Mouse (Mus musculus): ENCODE data around the gene Bpifb2. TPM values are rescaled to one million over a fixed set of nuclear protein-coding genes. Genes with fewer than 3 reads are reported as not detected.

The Bpifb2 gene
- not detected in 2 replicates for polyA plus RNA-seq (2012; ENCODE audit: low replicate concordance)

GRCm38 (mm10) chr2:153874745-153875144, at the start of gene Bpifb2:
TSS of gene Bpifb2 (plus strand) at chr2:153875045.

DNA sequence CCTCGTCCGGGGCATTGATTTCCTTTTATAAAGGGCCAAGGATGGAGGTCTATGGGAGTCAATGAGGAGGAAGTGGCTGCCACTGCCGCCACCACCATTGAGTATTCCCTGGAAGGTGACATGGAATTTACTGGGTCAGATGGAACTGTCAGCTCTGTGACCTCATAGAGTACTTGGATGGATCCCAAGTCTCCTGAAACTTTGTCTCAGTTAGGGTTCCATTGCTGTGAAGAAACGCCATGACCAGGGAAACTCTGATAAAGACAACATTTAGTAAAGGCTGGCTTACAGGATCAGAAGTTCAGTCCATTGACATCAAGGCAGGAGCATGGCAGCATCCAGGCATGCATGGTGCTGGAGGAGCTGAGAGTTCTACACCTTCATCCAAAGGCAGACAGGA, 3.9 kb upstream of the Bpifb2 start, which contains the start of gene Sun5:
Gene Sun5, minus strand, starts transcription at position 101 of the 400 bp plus-strand sequence.

GRCm38 (mm10) chr2:153900088-153900487, 25.2 kb downstream of the Bpifb2 start, which contains the start of gene Bpifb6:
TSS of gene Bpifb6 (plus strand) at chr2:153900388.

DNA sequence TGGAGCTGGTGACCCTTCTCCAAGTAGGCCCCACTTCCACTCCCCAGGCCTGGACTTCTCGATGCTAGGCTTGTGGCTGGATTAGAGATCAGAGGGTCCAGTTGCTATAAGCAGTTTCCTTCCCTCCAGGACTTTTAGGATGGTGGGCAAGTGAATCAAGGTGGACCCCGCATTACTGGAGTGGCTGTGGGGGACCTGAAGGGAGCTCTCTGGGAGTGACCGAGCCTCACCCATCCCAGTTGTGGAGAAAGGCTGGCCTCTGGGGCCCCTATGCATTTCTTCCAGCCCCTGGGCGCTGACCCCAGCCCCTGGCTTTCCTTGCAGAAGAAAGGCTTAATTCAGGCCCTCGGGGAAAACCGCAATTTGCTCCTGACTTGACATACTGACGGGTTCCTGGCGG, 43.1 kb downstream of the Bpifb2 start, which contains the start of gene Bpifb3:
Gene Bpifb3, plus strand, starts transcription at position 301 of the 400 bp plus-strand sequence.

GRCm38 (mm10) chr2:153937843-153938242, 63.0 kb downstream of the Bpifb2 start, which contains the start of gene Bpifb4:
TSS of gene Bpifb4 (plus strand) at chr2:153938212.

Other genes starting within 250 kb of the Bpifb2 start
- 24.0 and 26.3 TPM in 2 replicates for gene Commd7, start 242.3 kb upstream of the Bpifb2 start, polyA plus RNA-seq (2012; ENCODE audit: low replicate concordance)
- gene Dnmt3b, start 225.6 kb upstream of the Bpifb2 start, polyA plus RNA-seq (2012; ENCODE audit: low replicate concordance) = 2.2 and 5.8 TPM in 2 replicates
- not detected in 2 replicates for gene Dnmt3c, start 178.4 kb upstream of the Bpifb2 start, polyA plus RNA-seq (2012; ENCODE audit: low replicate concordance)
- gene Mapre1, start 133.8 kb upstream of the Bpifb2 start, polyA plus RNA-seq (2012; ENCODE audit: low replicate concordance) = 2.0 and 4.0 TPM in 2 replicates
- 0.30 and 0.46 TPM in 2 replicates for gene Efcab8, start 95.1 kb upstream of the Bpifb2 start, polyA plus RNA-seq (2012; ENCODE audit: low replicate concordance)
- not detected in 2 replicates for gene Sun5, start 4.0 kb upstream of the Bpifb2 start, polyA plus RNA-seq (2012; ENCODE audit: low replicate concordance)
- not detected in 2 replicates for gene Bpifb6, start 25.3 kb downstream of the Bpifb2 start, polyA plus RNA-seq (2012; ENCODE audit: low replicate concordance)
- gene Bpifb3, start 43.2 kb downstream of the Bpifb2 start, polyA plus RNA-seq (2012; ENCODE audit: low replicate concordance) = not detected in 2 replicates
- gene Bpifb4, start 63.2 kb downstream of the Bpifb2 start, polyA plus RNA-seq (2012; ENCODE audit: low replicate concordance) = not detected in 2 replicates
- not detected in 2 replicates for gene Bpifa6, start 99.9 kb downstream of the Bpifb2 start, polyA plus RNA-seq (2012; ENCODE audit: low replicate concordance)
- not detected in 2 replicates for gene Bpifa2, start 133.2 kb downstream of the Bpifb2 start, polyA plus RNA-seq (2012; ENCODE audit: low replicate concordance)